Mouse (Mus musculus): ENCODE measurements at regions not wholly inside any gene's neighbourhood (a gene's known extent, or its start where the extent isn't known, plus 50 kb on each side); places are given as distances from the start of the nearest gene placed in this dataset.

DNA sequence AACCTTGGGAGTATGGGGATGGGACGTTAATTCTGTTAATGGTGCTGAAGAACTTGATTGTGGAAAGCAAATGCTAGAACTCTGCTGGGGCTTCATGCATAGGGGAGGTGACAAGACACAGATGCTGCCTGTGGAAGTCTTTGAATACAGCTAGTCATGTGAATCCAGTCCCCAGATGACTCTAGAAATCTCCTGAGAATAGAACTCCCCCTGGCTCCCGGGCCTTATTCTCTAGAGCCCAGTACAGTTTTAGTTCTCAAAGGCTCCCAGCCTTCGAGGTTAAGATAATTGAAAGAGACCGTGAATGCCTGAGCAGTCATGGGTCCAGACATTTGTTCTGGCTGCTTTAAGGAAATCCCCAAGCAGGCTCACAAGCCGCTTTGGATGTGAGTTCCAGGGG, 499.9 kb upstream of the Vstm2b start:
- DNase-seq (ENCODE audit: low spot score in 2 of 2) = no peak

DNA sequence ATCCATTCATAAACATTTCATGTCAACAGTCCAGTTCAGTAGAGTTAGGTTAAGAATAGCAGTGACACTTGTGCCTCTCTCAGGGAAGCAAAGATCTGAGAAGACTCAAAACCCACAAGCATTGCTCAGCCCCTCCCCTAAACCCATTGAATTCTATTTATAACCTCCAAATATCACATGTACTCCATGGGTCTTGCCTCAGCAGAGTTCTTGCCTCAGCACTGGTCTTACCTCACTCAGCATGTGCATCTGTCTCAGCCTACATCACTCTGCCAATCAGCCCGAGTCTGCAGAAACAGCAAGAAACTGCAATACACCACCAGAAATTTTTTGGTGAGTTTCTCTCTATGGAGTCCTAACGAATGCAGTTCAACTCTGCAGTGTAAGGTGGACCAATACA, 478.8 kb upstream of the Vstm2b start:
- no peak for DNase-seq (ENCODE audit: low spot score in 2 of 2)

DNA sequence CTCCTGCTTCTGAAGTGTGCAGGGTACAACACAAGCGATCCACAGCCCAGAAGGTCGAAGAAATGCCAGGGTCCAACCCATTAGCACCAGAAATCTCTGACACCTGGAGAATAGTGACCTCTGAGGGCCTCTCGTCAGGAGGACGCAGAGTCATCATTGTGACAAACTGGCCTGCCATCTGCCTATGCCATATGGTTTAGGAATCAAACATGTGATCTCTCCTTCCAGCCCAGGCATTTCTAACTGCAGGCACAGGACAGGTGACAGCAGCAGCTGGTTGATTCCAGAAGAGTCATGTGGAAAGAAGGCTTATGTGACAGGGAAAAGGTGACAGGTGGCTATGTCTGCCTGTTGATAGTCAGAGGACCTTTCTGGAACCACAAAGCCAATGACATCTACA, 476.0 kb upstream of the Vstm2b start:
- no peak for DNase-seq (ENCODE audit: low spot score in 2 of 2)

DNA sequence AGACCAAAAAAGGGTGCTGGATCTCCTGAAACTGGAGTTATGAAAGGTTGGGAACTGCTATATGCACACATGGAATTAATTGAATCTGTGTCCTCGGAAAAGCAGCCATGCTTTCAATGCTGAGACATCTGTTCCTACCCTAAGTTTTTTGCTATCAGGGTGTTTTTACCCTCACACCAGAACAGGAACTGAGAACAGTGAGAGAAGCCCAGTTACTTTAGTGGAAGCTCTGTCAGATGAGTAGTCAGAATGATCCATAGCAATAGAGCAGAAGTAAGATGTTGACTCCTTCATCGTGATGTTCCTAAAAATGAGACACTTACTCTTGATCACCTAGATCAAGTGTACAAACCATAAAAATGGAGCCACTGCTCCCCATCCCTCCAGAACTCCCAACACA, 468.7 kb upstream of the Vstm2b start:
- no peak for DNase-seq (ENCODE audit: low spot score in 2 of 2)

DNA sequence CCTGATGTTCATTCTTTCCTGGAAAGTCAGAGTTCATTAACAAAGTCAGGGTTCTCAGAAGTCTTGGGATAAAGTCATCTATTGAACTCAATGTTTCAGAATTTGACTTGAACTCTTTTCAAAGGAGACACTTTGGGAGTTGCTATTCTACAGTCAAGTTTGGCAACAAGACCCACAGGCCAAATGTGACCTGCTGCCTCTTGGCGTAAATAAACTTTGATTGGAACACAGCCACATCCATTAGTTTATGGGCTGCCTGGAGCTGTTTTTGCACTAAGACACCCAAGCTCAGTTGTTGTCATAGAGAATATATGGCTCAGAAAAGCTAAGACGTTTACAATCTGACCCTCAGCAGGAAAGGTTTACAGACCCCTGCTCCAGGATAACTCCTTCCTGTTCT, 464.2 kb upstream of the Vstm2b start:
- no peak for DNase-seq (ENCODE audit: low spot score in 2 of 2)

DNA sequence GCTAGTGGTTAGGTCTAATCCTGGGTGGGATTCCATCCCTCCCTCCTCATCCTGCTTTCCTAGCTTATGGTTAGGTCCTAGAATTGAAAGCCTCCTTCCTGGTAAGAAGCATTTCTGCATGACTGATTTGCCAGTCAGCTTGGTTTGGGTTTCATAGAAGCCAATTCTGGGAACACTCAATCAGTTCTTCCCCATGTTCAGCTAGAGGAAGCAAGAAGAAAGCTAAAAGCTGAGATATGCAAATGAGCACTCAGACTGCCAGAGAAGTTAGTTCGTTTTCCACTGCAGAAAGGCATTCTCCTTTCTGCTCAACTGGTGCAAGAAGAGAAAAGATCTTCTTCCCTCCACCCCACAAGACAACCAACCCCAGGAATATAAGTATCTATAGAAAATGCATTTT, 457.0 kb upstream of the Vstm2b start:
- DNase-seq (ENCODE audit: low spot score in 2 of 2) = no peak

- no peak for DNase-seq (ENCODE audit: low spot score in 2 of 2)
These were observed 456.3 kb upstream of the Vstm2b start for GRCm38 (mm10) chr7:40441786-40442185.

GRCm38 (mm10) chr7:40466382-40466781, 431.7 kb upstream of the Vstm2b start:
- no peak for DNase-seq (ENCODE audit: low spot score in 2 of 2)

DNA sequence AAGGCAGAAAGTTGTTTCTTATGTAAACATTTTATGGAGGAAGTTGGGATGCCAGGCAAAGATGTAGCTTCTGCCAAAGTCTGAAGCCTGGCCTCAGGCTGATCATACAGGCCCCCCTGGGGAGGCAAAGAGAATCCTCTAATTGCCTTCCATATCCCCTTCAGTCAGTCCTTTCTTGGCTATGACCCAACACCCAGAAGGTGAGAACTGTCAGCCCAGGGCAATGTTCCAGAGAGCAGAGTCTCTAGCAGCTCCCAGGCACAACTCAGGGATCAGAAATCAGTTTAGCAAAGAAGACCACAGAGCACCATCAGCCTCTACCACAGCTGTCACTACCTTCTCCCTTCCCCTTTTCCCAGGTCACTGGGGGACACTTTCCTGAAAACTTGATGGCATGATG, 410.9 kb upstream of the Vstm2b start:
- no peak for DNase-seq (ENCODE audit: low spot score in 2 of 2)

- DNase-seq (ENCODE audit: low spot score in 2 of 2) = no peak
These were observed 375.3 kb upstream of the Vstm2b start for GRCm38 (mm10) chr7:40522703-40523267.

- no peak for DNase-seq (ENCODE audit: low spot score in 2 of 2)
These were observed 361.5 kb upstream of the Vstm2b start for GRCm38 (mm10) chr7:40536601-40537000.

DNA sequence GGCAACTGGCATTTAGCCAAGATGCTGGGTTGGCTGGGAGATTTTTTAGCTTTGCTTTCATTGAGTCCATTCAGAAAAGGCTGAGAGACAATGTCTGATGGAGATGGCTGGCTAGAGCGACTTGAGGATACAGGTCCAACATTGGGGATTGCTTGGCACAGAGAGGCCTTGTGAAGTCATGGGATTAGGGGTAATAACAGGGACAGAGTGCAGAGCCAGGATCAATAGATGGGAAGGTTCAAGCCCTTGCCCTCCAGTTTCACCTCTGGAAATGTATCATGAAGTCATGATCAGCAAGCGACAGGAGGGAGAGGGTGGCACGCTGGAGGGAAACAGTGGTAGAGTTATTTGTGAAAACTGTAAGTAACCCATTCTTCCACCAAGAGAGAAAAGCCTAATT, 360.5 kb upstream of the Vstm2b start:
- DNase-seq (ENCODE audit: low spot score in 2 of 2) = no peak

GRCm38 (mm10) chr7:40539789-40540188, 358.3 kb upstream of the Vstm2b start:
- DNase-seq (ENCODE audit: low spot score in 2 of 2) = no peak

GRCm38 (mm10) chr7:40541283-40541682, 356.8 kb upstream of the Vstm2b start:
- no peak for DNase-seq (ENCODE audit: low spot score in 2 of 2)

DNA sequence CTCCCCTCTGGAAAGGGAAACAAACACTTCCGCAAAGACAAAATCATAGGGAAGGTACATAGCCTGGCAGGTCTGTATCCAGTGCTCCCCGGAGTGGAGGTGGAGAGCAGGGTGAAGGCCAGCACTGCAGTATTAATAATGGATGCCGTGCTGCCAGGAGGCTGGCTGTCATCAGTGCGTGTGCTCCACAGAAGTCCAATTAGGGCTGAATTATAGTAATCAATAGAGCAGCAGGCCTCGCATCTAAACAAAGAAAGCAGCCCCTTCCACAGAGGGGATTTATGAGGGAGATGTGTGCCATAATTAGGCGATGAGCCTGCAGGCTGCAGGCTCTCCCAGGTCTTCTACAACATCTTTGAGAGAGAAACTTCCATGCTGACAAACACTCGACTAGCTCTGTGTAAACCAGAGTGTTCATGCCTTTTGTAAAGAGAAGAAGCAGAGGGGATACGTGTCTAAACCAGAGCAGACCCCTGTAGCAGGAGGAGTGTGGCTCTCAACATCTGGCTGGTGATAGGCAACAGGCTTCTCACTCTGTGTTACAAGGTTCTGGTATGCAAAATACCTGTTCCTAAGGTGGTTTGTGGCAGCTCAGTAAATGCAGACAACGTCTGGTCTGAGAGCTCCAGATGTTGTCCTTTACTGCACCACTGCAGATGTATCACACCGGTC, 334.5 kb upstream of the Vstm2b start:
- DNase-seq (ENCODE audit: low spot score in 2 of 2) = no peak

GRCm38 (mm10) chr7:40575971-40576370, 322.2 kb upstream of the Vstm2b start:
- DNase-seq (ENCODE audit: low spot score in 2 of 2) = no peak

GRCm38 (mm10) chr7:40577365-40577764, 320.8 kb upstream of the Vstm2b start:
- DNase-seq (ENCODE audit: low spot score in 2 of 2) = no peak

- no peak for DNase-seq (ENCODE audit: low spot score in 2 of 2)
These were observed 277.4 kb upstream of the Vstm2b start for GRCm38 (mm10) chr7:40620761-40621160.

DNA sequence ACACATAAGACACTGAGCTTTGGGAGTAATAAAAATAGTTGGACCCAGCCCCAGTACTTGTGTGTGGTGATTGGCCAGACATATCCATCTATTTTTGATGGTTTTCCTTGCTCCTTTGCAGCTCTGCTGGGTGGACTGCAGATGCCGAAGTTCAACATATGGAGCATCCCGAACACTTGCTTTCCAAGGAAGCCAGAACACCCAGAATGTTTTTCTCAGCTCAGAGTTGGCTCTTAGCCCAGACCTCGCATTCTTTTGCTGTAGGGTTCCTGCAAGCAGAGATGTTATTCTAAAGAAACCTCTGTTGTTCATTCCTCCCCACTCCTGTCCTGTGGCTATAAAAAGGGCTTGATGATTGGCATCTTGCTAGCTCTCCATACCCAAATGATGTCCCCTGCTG, 275.3 kb upstream of the Vstm2b start:
- DNase-seq (ENCODE audit: low spot score in 2 of 2) = no peak

- no peak for DNase-seq (ENCODE audit: low spot score in 2 of 2)
These were observed 274.8 kb upstream of the Vstm2b start for GRCm38 (mm10) chr7:40623286-40623685.

- no peak for DNase-seq (ENCODE audit: low spot score in 2 of 2)
These were observed 261.8 kb upstream of the Vstm2b start for GRCm38 (mm10) chr7:40636369-40636768.

DNA sequence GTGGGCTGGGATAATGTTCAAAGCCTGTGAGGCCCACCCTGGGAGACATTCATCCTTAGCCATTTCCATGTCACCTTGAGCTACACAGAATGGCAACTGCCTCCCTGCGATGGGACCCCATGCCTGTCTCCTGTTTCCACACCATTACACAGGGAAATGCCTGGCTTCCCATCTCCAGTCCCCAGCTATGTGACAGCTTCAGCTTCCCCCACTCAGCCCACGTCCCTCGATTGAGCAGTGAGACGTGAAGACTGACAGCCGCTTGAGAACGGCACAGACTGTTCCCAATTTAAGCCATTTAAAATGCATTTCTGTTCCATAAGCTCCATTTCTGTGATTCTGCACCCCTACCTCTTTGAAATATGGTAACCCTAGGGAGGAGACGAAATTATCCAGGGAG, 243.1 kb upstream of the Vstm2b start:
- DNase-seq (ENCODE audit: low spot score in 2 of 2) = no peak

GRCm38 (mm10) chr7:40655391-40655790, 242.7 kb upstream of the Vstm2b start:
- no peak for DNase-seq (ENCODE audit: low spot score in 2 of 2)
